Mouse (Mus musculus) megakaryocyte progenitor cell, adult 5-6 weeks (primary cell): ENCODE results near the gene Faf2. TPM values are rescaled to one million over a fixed set of nuclear protein-coding genes. Genes with fewer than 3 reads are reported as not detected.

Experiments
- ATAC-seq: replicated peaks from 2 replicates; pipeline ENCODE4 v1.8.0; 2016; ENCODE audit warnings: mild to moderate bottlenecking, moderate TSS enrichment, inconsistent platforms; ENCODE audit not compliant: poor library complexity
- total RNA-seq, 2 experiments: library from RNA; stranded (forward) in 1 of 2; stranded (reverse) in 1 of 2; fragments of 157-497, 149-512 nt in 1 of 2; fragments of 200-1000 nt in 1 of 2; gene quantifications; 2 replicates each; pipeline versions ENCODE4 v1.2.3 to v1.2.4; 2015 to 2017

Faf2 gene
- total RNA-seq, 2 experiments from 2014 or later, result 37.4 to 40.8 TPM

- ATAC-seq, result no peak
Observed at GRCm38 (mm10) chr13:54704890-54705289, 83.3 kb downstream of the Faf2 start.

DNA sequence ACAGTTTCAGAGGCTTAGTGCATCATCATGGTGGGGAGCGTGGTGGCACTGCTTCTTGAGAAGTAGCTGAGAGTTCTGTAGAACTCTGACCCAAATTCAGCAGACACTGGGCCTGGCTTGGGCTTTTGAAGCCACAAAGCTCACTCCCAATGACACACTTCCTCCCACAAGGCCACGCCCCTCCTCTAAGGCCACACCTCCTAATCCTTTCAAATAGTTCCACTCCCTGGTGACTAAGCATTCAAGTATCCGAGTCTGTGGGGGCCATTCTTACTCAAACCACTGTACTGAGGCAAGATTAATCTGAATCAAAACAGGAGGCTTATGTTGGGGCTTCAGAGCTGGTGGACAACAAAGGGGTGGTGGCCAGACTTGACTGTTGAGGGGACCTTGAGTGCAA lies 89.3 kb downstream of the Faf2 start:
- ATAC-seq, result no peak

Other genes with a start within 250 kb of the Faf2 start
- gene Thoc3, start 152.9 kb upstream of the Faf2 start, total RNA-seq (2015), result 24.8 and 25.9 TPM in 2 replicates
- gene Thoc3, start 152.9 kb upstream of the Faf2 start, total RNA-seq (2017), result 40.3 and 47.1 TPM in 2 replicates
- gene Simc1, start 118.0 kb upstream of the Faf2 start, total RNA-seq (2015), result 13.6 and 22.0 TPM in 2 replicates
- gene Simc1, start 118.0 kb upstream of the Faf2 start, total RNA-seq (2017), result 4.0 and 7.0 TPM in 2 replicates
- gene 4833439L19Rik, start 56.3 kb upstream of the Faf2 start, total RNA-seq (2015), result 56.2 and 56.5 TPM in 2 replicates
- gene 4833439L19Rik, start 56.3 kb upstream of the Faf2 start, total RNA-seq (2017), result 30.0 and 37.5 TPM in 2 replicates
- gene Arl10, start 46.8 kb upstream of the Faf2 start, total RNA-seq (2015), result 9.7 and 15.7 TPM in 2 replicates
- 9.5 and 14.0 TPM in 2 replicates for gene Arl10, start 46.8 kb upstream of the Faf2 start, total RNA-seq (2017)
- 54.2 and 59.3 TPM in 2 replicates for gene Nop16, start 31.7 kb upstream of the Faf2 start, total RNA-seq (2015)
- 69.7 and 104 TPM in 2 replicates for gene Nop16, start 31.7 kb upstream of the Faf2 start, total RNA-seq (2017)
- 101 and 120 TPM in 2 replicates for gene Higd2a, start 31.6 kb upstream of the Faf2 start, total RNA-seq (2015)
- 51.6 and 87.6 TPM in 2 replicates for gene Higd2a, start 31.6 kb upstream of the Faf2 start, total RNA-seq (2017)
- gene Cltb, start 10.4 kb upstream of the Faf2 start, total RNA-seq (2015), result 4.2 and 6.1 TPM in 2 replicates
- gene Cltb, start 10.4 kb upstream of the Faf2 start, total RNA-seq (2017), result 11.0 and 13.1 TPM in 2 replicates
- 47.2 and 49.6 TPM in 2 replicates for gene Rnf44, start 72.1 kb downstream of the Faf2 start, total RNA-seq (2015)
- 16.8 and 19.4 TPM in 2 replicates for gene Rnf44, start 72.1 kb downstream of the Faf2 start, total RNA-seq (2017)
- gene Cdhr2, start 79.7 kb downstream of the Faf2 start, total RNA-seq (2015), result not detected in 2 replicates
- not detected in 2 replicates for gene Cdhr2, start 79.7 kb downstream of the Faf2 start, total RNA-seq (2017)
- gene Gprin1, start 128.1 kb downstream of the Faf2 start, total RNA-seq (2015), result not detected in 2 replicates
- gene Gprin1, start 128.1 kb downstream of the Faf2 start, total RNA-seq (2017), result not detected in 2 replicates
- not detected in 2 replicates for gene Sncb, start 144.8 kb downstream of the Faf2 start, total RNA-seq (2015)
- gene Sncb, start 144.8 kb downstream of the Faf2 start, total RNA-seq (2017), result not detected in 2 replicates
- not detected in 2 replicates for gene Eif4e1b, start 162.2 kb downstream of the Faf2 start, total RNA-seq (2015)
- not detected in 2 replicates for gene Eif4e1b, start 162.2 kb downstream of the Faf2 start, total RNA-seq (2017)
- 0.30 and 0.73 TPM in 2 replicates for gene Tspan17, start 167.6 kb downstream of the Faf2 start, total RNA-seq (2015)
- gene Tspan17, start 167.6 kb downstream of the Faf2 start, total RNA-seq (2017), result 0.71 and 3.0 TPM in 2 replicates